Mouse (Mus musculus) C2C12 (cell line): ENCODE data around the gene E2f8. TPM values are rescaled to one million over a fixed set of nuclear protein-coding genes. Genes with fewer than 3 reads are reported as not detected.

Source experiments
- H3K27me3 ChIP-seq: one replicate; pipeline ENCODE4 v1.6.1; 2011; ENCODE audit not compliant: control insufficient read depth, insufficient read depth, insufficient read length
- H3K36me3 ChIP-seq: one replicate; pipeline ENCODE4 v1.6.1; 2011; ENCODE audit not compliant: control insufficient read depth, insufficient read depth
- H3K4me3 ChIP-seq: one replicate; pipeline ENCODE4 v1.5.1; 2011; ENCODE audit warnings: mild to moderate bottlenecking, control low read depth; ENCODE audit not compliant: poor library complexity, insufficient read depth, severe bottlenecking
- H3K79me2 ChIP-seq: one replicate; pipeline ENCODE4 v1.6.1; 2011; ENCODE audit not compliant: control insufficient read depth, insufficient read depth
- H3K79me3 ChIP-seq: one replicate; pipeline ENCODE4 v1.6.1; 2011; ENCODE audit warnings: low read depth, control low read depth
- H3ac ChIP-seq: one replicate; pipeline ENCODE3; 2011; ENCODE audit warnings: low read depth; ENCODE audit not compliant: control insufficient read depth, insufficient read length
- CEBPB ChIP-seq: IDR thresholded peaks from one replicate; pipeline ENCODE4 v1.6.1; 2011; ENCODE audit warnings: low read depth, mild to moderate bottlenecking, control low read depth, moderate library complexity
- CTCF ChIP-seq: IDR thresholded peaks from one replicate; pipeline ENCODE4 v1.5.1; 2011; ENCODE audit not compliant: control insufficient read depth, insufficient read depth, insufficient read length
- FOSL1 ChIP-seq: IDR thresholded peaks from one replicate; pipeline ENCODE4 v1.8.0; 2011; ENCODE audit warnings: mild to moderate bottlenecking, low read length; ENCODE audit not compliant: poor library complexity, insufficient read depth, severe bottlenecking
- MAX ChIP-seq: IDR thresholded peaks from one replicate; pipeline ENCODE4 v1.6.1; 2011; ENCODE audit warnings: mild to moderate bottlenecking, control low read depth
- MYOD1 ChIP-seq: IDR thresholded peaks from one replicate; pipeline ENCODE4 v1.6.1; 2011; ENCODE audit warnings: low read depth; ENCODE audit not compliant: control insufficient read depth, insufficient read length
- MYOG ChIP-seq: IDR thresholded peaks from one replicate; pipeline ENCODE4 v1.6.1; 2011; ENCODE audit not compliant: control insufficient read depth, insufficient read length; ENCODE audit errors: extremely low read depth
- USF1 ChIP-seq: IDR thresholded peaks from one replicate; pipeline ENCODE4 v1.6.1; 2011; ENCODE audit warnings: low read depth, mild to moderate bottlenecking, control low read depth, moderate library complexity
- polyA plus RNA-seq: library from polyadenylated mRNA; unstranded; fragments of >200 nt; fragmentation: generic; extraction: Trizol; gene quantifications from one replicate; pipeline ENCODE4 v1.2.1, GENCODE M21; 2012; ENCODE audit warnings: missing spikeins

Gene E2f8
- polyA plus RNA-seq, 1 experiment, result 28.2 TPM

DNA sequence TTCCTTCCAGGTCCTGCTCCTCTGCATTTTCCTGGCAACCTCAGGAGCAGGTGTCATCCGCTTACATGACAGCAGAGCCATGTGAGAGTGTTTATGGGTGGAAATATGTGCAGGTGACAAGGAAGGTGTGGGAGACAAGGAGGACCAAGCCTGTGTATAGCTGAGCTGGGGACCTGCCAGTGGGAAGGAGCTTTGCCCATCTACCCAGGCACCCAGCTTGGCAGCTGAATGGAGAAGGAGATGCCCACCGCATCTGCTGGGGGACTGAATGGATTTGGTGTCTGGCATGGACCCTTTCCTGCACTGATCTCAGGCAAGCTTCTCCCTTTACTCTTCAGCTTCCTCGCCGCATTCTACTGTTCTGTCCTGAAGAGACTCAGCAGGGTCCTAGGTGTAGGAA is 14.1 kb upstream of the E2f8 start:
- no peaks in the 10 kb centered on the region for H3K79me3 ChIP-seq
- H3K36me3 ChIP-seq, result no peaks in the 10 kb centered on the region
- no peak for TF ChIP-seq MAX
- H3K79me2 ChIP-seq, result no peaks in the 10 kb centered on the region
- H3ac ChIP-seq, result no peak overlapping the region
- no peaks in the 10 kb centered on the region for H3K27me3 ChIP-seq
- H3K4me3 ChIP-seq, result no peak overlapping the region

DNA sequence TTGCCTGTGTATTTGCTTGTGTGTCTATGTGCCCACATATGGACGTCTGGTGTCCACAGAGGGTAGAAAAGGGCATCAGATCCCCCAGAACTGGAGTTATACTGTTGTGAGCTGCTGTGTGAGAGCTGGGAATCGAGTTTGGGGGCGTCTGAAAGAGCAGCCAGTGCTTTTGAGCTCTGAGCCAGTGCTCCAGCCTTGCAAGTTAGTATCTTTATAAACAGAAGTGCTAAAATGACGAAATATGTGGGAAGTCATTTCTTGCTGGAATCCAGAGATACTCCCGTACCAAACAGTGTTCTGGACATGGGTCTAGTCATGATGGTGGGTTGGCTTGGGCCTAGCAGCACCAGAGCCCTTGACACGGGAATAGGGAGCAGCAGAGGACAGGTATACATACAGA is 13.4 kb upstream of the E2f8 start:
- Histone ChIP-seq H3K36me3 (no peaks in the 10 kb centered on the region), H3K4me3 (no peak overlapping the region)

DNA sequence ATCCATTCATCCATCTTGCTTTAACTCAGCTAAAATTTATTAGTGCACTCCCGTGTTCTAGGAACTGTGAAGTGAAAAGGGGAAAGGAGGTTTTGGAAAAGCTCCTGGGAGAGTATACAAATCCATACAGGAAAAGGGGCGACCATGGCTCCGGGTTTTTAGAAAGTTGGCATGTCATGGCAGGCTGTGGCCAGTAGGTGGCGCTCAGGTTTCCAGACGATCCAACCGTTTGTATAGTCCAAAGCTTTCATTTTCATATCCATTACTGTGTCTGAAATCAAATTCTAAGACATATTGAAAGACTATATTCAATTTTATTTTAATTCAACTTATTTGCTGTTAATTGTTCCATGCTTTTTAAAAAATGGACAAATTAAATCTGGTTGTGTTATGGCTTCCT is 12.8 kb upstream of the E2f8 start:
- no peak overlapping the region for H3ac ChIP-seq
- no peaks in the 10 kb centered on the region for H3K79me2 ChIP-seq
- H3K27me3 ChIP-seq, result no peaks in the 10 kb centered on the region
- H3K36me3 ChIP-seq, result no peaks in the 10 kb centered on the region
- TF ChIP-seq CTCF (peak; percentile 51), MYOD1 (no peak)
- H3K79me3 ChIP-seq, result no peaks in the 10 kb centered on the region
- H3K4me3 ChIP-seq, result no peak overlapping the region

More for the DNA sequence above, 13.4 kb upstream of the E2f8 start:
- no peaks in the 10 kb centered on the region for H3K27me3 ChIP-seq
- H3K79me3 ChIP-seq, result no peaks in the 10 kb centered on the region
- TF ChIP-seq MYOG, result no peak
- no peak for TF ChIP-seq MAX
- no peak for TF ChIP-seq CTCF
- TF ChIP-seq CEBPB, result no peak
- no peak for TF ChIP-seq USF1
- no peak for TF ChIP-seq FOSL1
- no peak for TF ChIP-seq MYOD1
- no peak overlapping the region for H3ac ChIP-seq
- H3K79me2 ChIP-seq, result no peaks in the 10 kb centered on the region

DNA sequence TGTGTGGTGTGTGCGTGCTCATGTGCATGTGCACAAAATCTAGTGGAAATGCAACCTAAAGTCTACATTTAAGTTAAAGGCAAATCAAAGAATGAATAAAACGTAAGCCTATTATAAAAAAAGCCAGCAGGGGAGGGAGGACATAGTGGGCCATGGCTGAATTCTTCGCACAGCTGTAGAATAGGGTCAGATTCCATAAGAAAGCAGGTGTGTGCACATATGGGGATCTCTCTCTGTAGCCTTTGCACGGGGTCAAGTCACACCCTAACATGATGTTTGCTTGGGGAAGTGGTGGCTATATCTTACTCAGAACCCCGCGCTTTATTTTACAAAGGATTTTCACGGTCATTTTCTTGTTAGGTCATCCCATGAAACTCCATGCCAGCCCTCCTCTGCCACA is 11.7 kb upstream of the E2f8 start:
- Histone ChIP-seq H3K36me3 (no peaks in the 10 kb centered on the region), H3K27me3 (no peaks in the 10 kb centered on the region), H3K4me3 (no peak overlapping the region), H3K79me3 (no peaks in the 10 kb centered on the region), H3ac (no peak overlapping the region), H3K79me2 (no peaks in the 10 kb centered on the region)
- TF ChIP-seq CEBPB, result no peak
- TF ChIP-seq CTCF, result no peak
- TF ChIP-seq MYOG, result no peak
- no peak for TF ChIP-seq MAX
- no peak for TF ChIP-seq MYOD1
- TF ChIP-seq USF1, result no peak
- TF ChIP-seq FOSL1, result no peak

DNA sequence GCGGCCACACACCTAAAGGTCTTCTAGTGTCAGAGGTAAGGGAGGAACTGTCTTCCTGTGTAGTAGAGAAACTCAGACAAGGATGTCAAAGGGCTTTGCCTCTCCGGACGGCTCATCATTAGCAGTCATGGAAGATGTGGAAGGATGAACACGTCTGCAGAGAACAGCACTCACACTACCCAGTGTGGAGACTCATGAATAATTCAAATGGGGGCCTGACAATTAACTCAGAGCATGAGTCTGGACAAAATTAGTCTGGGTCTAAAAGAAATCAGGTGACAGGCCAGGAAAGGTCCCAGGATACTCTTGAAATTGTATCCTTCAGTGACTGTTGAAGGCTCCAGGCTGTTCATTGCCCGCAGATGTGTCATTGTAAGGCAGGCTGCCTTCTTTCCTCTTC is 9.6 kb upstream of the E2f8 start:
- Histone ChIP-seq H3ac (no peak overlapping the region), H3K79me3 (no peaks in the 10 kb centered on the region), H3K27me3 (no peaks in the 10 kb centered on the region), H3K36me3 (no peaks in the 10 kb centered on the region), H3K79me2 (no peaks in the 10 kb centered on the region), H3K4me3 (no peak overlapping the region)
- TF ChIP-seq MAX (no peak), FOSL1 (no peak), USF1 (no peak), CEBPB (no peak), MYOG (no peak), CTCF (no peak), MYOD1 (no peak)

DNA sequence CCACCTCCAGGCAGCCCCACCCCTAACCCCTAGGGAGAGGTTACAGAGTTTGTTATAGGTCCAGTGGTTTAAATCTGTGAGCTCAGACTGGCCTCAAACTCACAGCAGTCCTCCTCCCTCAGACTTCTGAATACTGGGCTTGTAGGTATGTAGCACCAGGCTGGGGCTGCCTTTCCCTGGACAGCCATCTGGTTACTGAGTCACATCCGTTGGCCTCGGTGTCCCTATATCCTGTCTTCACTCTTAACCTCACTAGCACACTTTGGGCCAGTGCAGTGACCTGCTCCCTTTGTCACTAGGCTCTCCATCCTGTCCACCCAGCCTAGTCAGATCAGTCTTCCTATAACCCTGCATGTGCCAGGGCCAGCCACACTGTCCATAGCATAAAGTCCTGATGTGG is 7.4 kb upstream of the E2f8 start:
- H3K79me3 ChIP-seq, result no peaks in the 10 kb centered on the region
- no peak overlapping the region for H3ac ChIP-seq
- no peaks in the 10 kb centered on the region for H3K79me2 ChIP-seq
- no peaks in the 10 kb centered on the region for H3K27me3 ChIP-seq
- H3K4me3 ChIP-seq, result no peak overlapping the region
- H3K36me3 ChIP-seq, result no peaks in the 10 kb centered on the region
- TF ChIP-seq FOSL1 (no peak), USF1 (no peak), MYOD1 (peak; percentile 35), MAX (no peak)

DNA sequence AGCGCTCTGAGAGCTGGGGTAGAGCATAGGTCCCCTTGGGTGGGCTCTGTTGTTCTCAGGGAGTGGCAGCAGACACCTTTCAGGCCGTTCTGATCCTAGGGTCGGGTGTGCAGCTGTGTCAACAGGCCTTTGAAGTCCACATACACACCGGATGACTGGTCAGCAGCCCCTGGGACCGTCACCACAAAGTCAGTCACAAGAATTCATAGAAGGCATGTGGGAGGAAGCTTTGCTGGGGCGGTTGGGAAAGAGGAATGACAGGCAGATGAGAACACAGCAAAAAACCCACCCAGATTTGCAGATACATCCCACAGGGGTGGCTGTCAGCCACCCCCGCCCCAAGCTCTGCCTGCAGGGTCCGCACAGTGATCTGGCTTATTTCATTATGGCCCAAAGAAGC is 6.6 kb upstream of the E2f8 start:
- no peaks in the 10 kb centered on the region for H3K36me3 ChIP-seq

More for the DNA sequence above, 6.6 kb upstream of the E2f8 start:
- no peak overlapping the region for H3K4me3 ChIP-seq
- H3K27me3 ChIP-seq, result no peaks in the 10 kb centered on the region
- H3K79me2 ChIP-seq, result peaks cover under 1% of the 10 kb centered on the region
- H3ac ChIP-seq, result peak overlapping the region; percentile 19
- TF ChIP-seq FOSL1 (no peak), CEBPB (peak; percentile 64), USF1 (no peak), MYOG (no peak), MAX (no peak), CTCF (no peak), MYOD1 (peak; percentile 90)
- no peaks in the 10 kb centered on the region for H3K79me3 ChIP-seq
